ENCODE assay signal across 23 mouse cellular contexts in genomic region chr2:102912469-102912868, GRCm38 (mm10). TPM values are rescaled to one million over a fixed set of nuclear protein-coding genes. Genes with fewer than 3 reads are reported as not detected.
DNase-seq lines count a peak whose midpoint lies in the region; ATAC-seq and TF ChIP-seq lines count a peak whose summit lies in the region.
"Had no signal": no experiment of that assay in that cellular context is flagged by ENCODE, and none has a peak within 500 bp of the region (broad histone marks: within the 10 kb centered on the region; RNA-seq: fewer than 3 reads in every experiment).

No protein-coding gene starts in this region.

- no peaks in the 10 kb centered on the region for H3K36me3 ChIP-seq in CH12.LX (replicated peaks in 1 of 2; ENCODE audit: control insufficient read depth in 1 of 2, insufficient read depth in 1 of 2, low read length in 1 of 2)
- H3K36me3 ChIP-seq: embryonic facial prominence, embryonic 12.5 days; embryonic facial prominence, embryonic 15.5 days; heart, embryonic 13.5 days; hindbrain, embryonic 15.5 days had no signal

- H3K79me2 ChIP-seq in CH12.LX (replicated peaks; ENCODE audit: control insufficient read depth, extremely low read depth, insufficient read depth, poor library complexity, severe bottlenecking): no peaks in the 10 kb centered on the region

- peak; percentile 22 for ATAC-seq in inflammation-experienced regulatory T-cells, adult 6 months
- ATAC-seq: forebrain, embryonic 14.5 days; forebrain, postnatal 0 days; intestine, embryonic 16.5 days had no signal

- DNase-seq in CD4-positive, CD25-positive, alpha-beta regulatory T cell, adult 2 months (ENCODE audit: low read depth, low spot score): peak; percentile 35
- peak; percentile 90 for DNase-seq in CH12.LX (ENCODE audit: extremely low read depth)
- DNase-seq in kidney, postnatal 36 days: no peak
- no peak for DNase-seq in spleen, postnatal 14 days (ENCODE audit: low spot score in 2 of 2)
- DNase-seq in embryo, embryonic 10.5 days (ENCODE audit: low spot score): no peak
- DNase-seq: adrenal gland, postnatal 10 days; adrenal gland, postnatal 36 days; cerebellum, adult 18-20 months; cerebellum, adult 9-10 months; cerebellum, postnatal 14 days; forebrain, postnatal 0 days; gastrocnemius, adult 2 months; gastrocnemius, postnatal 14 days; heart, adult 18-20 months; heart, postnatal 14 days; heart, postnatal 4 days had no signal

- peak overlapping the region; percentile 78; the same call in 1 of the 2 replicates for H3K27ac ChIP-seq in CH12.LX (ENCODE audit: insufficient read depth, low read depth)
- H3K27ac ChIP-seq: embryonic facial prominence, embryonic 12.5 days; embryonic facial prominence, embryonic 15.5 days; gastrocnemius, adult 2 months; heart, embryonic 13.5 days; hindbrain, embryonic 15.5 days had no signal

- H3K27me3 ChIP-seq in CH12.LX (replicated peaks): no peaks in the 10 kb centered on the region
- H3K27me3 ChIP-seq: embryonic facial prominence, embryonic 12.5 days; embryonic facial prominence, embryonic 15.5 days; heart, embryonic 13.5 days; hindbrain, embryonic 15.5 days had no signal

- peak; percentile 92 for TF ChIP-seq EP300 in CH12.LX (IDR thresholded peaks at IDR 0.05; ENCODE audit: low read length)

- peaks cover 40 to 65% of the 10 kb centered on the region in 2 experiments for H3K4me1 ChIP-seq in CH12.LX (ENCODE audit: control insufficient read depth in 1 of 2, insufficient read depth in 2 of 2)
- H3K4me1 ChIP-seq: hindbrain, embryonic 15.5 days had no signal

- TF ChIP-seq CTCF in CH12.LX (conservative IDR thresholded peaks at IDR 0.05 in 1 of 2, IDR thresholded peaks at IDR 0.05 in 1 of 2; ENCODE audit: low read depth in 2 of 2, low read length in 2 of 2): no peak

- peak; percentile 28; the same call in 1 of the 2 replicates for TF ChIP-seq POLR2A in CH12.LX (IDR thresholded peaks at IDR 0.05; ENCODE audit: low read depth, low read length)

- H3K4me2 ChIP-seq in CH12.LX (ENCODE audit: insufficient read depth, low read depth, poor library complexity, severe bottlenecking): peak overlapping the region; percentile 64
- H3K4me2 ChIP-seq: embryonic facial prominence, embryonic 12.5 days; embryonic facial prominence, embryonic 15.5 days; heart, embryonic 13.5 days; hindbrain, embryonic 15.5 days had no signal

- no peak overlapping the region for H3K9ac ChIP-seq in CH12.LX (ENCODE audit: insufficient read depth, low read depth)
- H3K9ac ChIP-seq: embryonic facial prominence, embryonic 12.5 days; embryonic facial prominence, embryonic 15.5 days; forebrain, postnatal 0 days; heart, embryonic 13.5 days; hindbrain, embryonic 15.5 days had no signal

- peak; percentile 17 for TF ChIP-seq RAD21 in CH12.LX (IDR thresholded peaks at IDR 0.05; ENCODE audit: low read depth, low read length)

- no peak overlapping the region for H3K4me3 ChIP-seq in CH12.LX (replicated peaks in 1 of 3; ENCODE audit: low read depth in 2 of 3, low read length in 2 of 3, poor library complexity in 1 of 3)
- H3K4me3 ChIP-seq: embryonic facial prominence, embryonic 12.5 days; embryonic facial prominence, embryonic 15.5 days; gastrocnemius, adult 2 months; heart, embryonic 13.5 days; hindbrain, embryonic 15.5 days had no signal

- peaks cover under 1% of the 10 kb centered on the region for H3K9me3 ChIP-seq in CH12.LX (replicated peaks; ENCODE audit: low read length)
- H3K9me3 ChIP-seq: embryonic facial prominence, embryonic 12.5 days; embryonic facial prominence, embryonic 15.5 days; heart, embryonic 13.5 days; hindbrain, embryonic 15.5 days had no signal

- in situ Hi-C loops in CH12.LX (cut with MboI; ENCODE audit: low pct_ligation_motif_present, low pct_unique_long_range_greater_than_20kb, low sequenced_read_pairs): no loop called here

- dilution Hi-C loops in CH12.LX (cut with MboI; ENCODE audit: extremely low pct_ligation_motif_present, extremely low pct_unique_long_range_greater_than_20kb, low sequenced_read_pairs): no loop called here

TF ChIP-seq in CH12.LX, 34 proteins besides CTCF, POLR2A, EP300 and RAD21:
- 0 out of 2 replicates have a peak, but pooled peaks have one; percentile 74 for TF ChIP-seq KAT2A (IDR thresholded peaks at IDR 0.05; ENCODE audit: insufficient replicate concordance, low read length)
- TF ChIP-seq NRF1 (IDR thresholded peaks at IDR 0.05; ENCODE audit: low read depth, low read length): 0 out of 2 replicates have a peak, but pooled peaks have one; percentile 33
- peak; percentile 94 for TF ChIP-seq TCF12 (IDR thresholded peaks at IDR 0.05; ENCODE audit: low read depth, low read length)
- peak; percentile 64; the same call in 1 of the 2 replicates for TF ChIP-seq MXI1 (IDR thresholded peaks at IDR 0.05; ENCODE audit: low read depth, low read length)
- peak; percentile 48 for TF ChIP-seq HCFC1 (IDR thresholded peaks at IDR 0.05; ENCODE audit: low read depth, low read length)
- peak; percentile 71 for TF ChIP-seq RCOR1 (conservative IDR thresholded peaks at IDR 0.05; ENCODE audit: low read depth, low read length)
- TF ChIP-seq POLR2AphosphoS2 (IDR thresholded peaks at IDR 0.05; ENCODE audit: low read depth, low read length): no peak
- peak; percentile 53 for TF ChIP-seq ZMIZ1 (IDR thresholded peaks at IDR 0.05; ENCODE audit: low read depth, low read length)
- peak; percentile 27; the same call in 1 of the 2 replicates for TF ChIP-seq CHD1 (IDR thresholded peaks at IDR 0.05; ENCODE audit: low read depth, low read length)
- TF ChIP-seq MAFK (IDR thresholded peaks at IDR 0.05; ENCODE audit: insufficient replicate concordance, low read length): peak; percentile 56; the same call in 1 of the 2 replicates
- TF ChIP-seq ELF1 (IDR thresholded peaks at IDR 0.05; ENCODE audit: low read depth, low read length): peak; percentile 54
- peak; percentile 73; the same call in 1 of the 2 replicates for TF ChIP-seq TBP (conservative IDR thresholded peaks at IDR 0.05; ENCODE audit: low read depth, low read length)
- no peak for TF ChIP-seq PAX5 (IDR thresholded peaks at IDR 0.05; ENCODE audit: low read length)
- no peak for TF ChIP-seq ZC3H11A (IDR thresholded peaks at IDR 0.05; ENCODE audit: low read depth, low read length)
- peak; percentile 40 for TF ChIP-seq JUN (IDR thresholded peaks at IDR 0.05; ENCODE audit: insufficient read depth, low read depth, low read length)
- TF ChIP-seq ZKSCAN1 (IDR thresholded peaks at IDR 0.05; ENCODE audit: borderline replicate concordance, low read depth, low read length): no peak
- TF ChIP-seq BHLHE40 (IDR thresholded peaks at IDR 0.05; ENCODE audit: low read depth, low read length): peak; percentile 89
- peak; percentile 80 for TF ChIP-seq CHD2 (IDR thresholded peaks at IDR 0.05; ENCODE audit: low read length)
- TF ChIP-seq MAX (IDR thresholded peaks at IDR 0.05; ENCODE audit: low read length): peak; percentile 65
- TF ChIP-seq IRF4 (IDR thresholded peaks at IDR 0.05; ENCODE audit: low read depth, low read length): peak; percentile 83
- TF ChIP-seq USF2 (conservative IDR thresholded peaks at IDR 0.05; ENCODE audit: low read depth, low read length): no peak
- TF ChIP-seq USF1 (IDR thresholded peaks at IDR 0.05; ENCODE audit: low read depth, low read length): no peak
- TF ChIP-seq MAZ (IDR thresholded peaks at IDR 0.05; ENCODE audit: low read depth, low read length): peak; percentile 82; the same call in 1 of the 2 replicates
- peak; percentile 86 for TF ChIP-seq MEF2A (IDR thresholded peaks at IDR 0.05; ENCODE audit: borderline replicate concordance, low read depth, low read length)
- no peak for TF ChIP-seq GABPA (IDR thresholded peaks at IDR 0.05; ENCODE audit: insufficient replicate concordance, low read depth, low read length)
- 0 out of 2 replicates have a peak, but pooled peaks have one; percentile 15 for TF ChIP-seq ZNF384 (IDR thresholded peaks at IDR 0.05; ENCODE audit: low read depth, low read length)
- TF ChIP-seq NELFE (IDR thresholded peaks at IDR 0.05; ENCODE audit: low read depth, low read length): peak; percentile 51
- 0 out of 2 replicates have a peak, but pooled peaks have one; percentile 24 for TF ChIP-seq JUND (conservative IDR thresholded peaks at IDR 0.05; ENCODE audit: low read depth, low read length)
- peak; percentile 87 for TF ChIP-seq ETS1 (conservative IDR thresholded peaks at IDR 0.05; ENCODE audit: low read depth, low read length)
- TF ChIP-seq SMC3 (IDR thresholded peaks at IDR 0.05; ENCODE audit: low read depth, low read length): peak; percentile 40
- peak; percentile 65; the same call in 1 of the 2 replicates for TF ChIP-seq MYC (IDR thresholded peaks at IDR 0.05; ENCODE audit: low read depth, low read length)
- TF ChIP-seq SIN3A (IDR thresholded peaks at IDR 0.05; ENCODE audit: low read length): peak; percentile 75; the same call in 1 of the 2 replicates
TF ChIP-seq in CH12.LX: peak in this region for 25.

RNA-seq across cellular contexts. Expression of gene Cd44, which starts 11.0 kb away (rescaled TPM):
- 122 and 153 TPM in 2 replicates for total RNA-seq in CH12.LX (2012; rRNA removed)
- 93.3 and 112 TPM in 2 replicates for total RNA-seq in CH12.LX (2014; rRNA removed)
- polyA plus RNA-seq in CH12.LX (2012; ENCODE audit: insufficient read length, low read depth): 95.3 and 102 TPM in 2 replicates
- 100 to 1,000 TPM in 1 of 3 experiments, 10 to 100 TPM in 2; 91.0 to 119 (median 94.0) TPM for polyA plus RNA-seq in inflammation-experienced regulatory T-cells, adult 6 months (2017; shearing (Covaris generic))

Comparison
In these comparisons a context has a peak if more than half of its experiments do, and no peak if none do; other contexts are left out.
1. DNase-seq: peak in CD4-positive, CD25-positive, alpha-beta regulatory T cell, adult 2 months (single experiment) and CH12.LX (single experiment); none in kidney, postnatal 36 days (0 of 2), spleen, postnatal 14 days (0 of 2) and embryo, embryonic 10.5 days (single experiment).